Mouse (Mus musculus) C2C12 (cell line): Measurements from ENCODE around the gene Camta2.

Source experiments
- CTCF ChIP-seq: IDR thresholded peaks from one replicate; pipeline ENCODE4 v1.5.1; 2011; ENCODE audit not compliant: control insufficient read depth, insufficient read depth, insufficient read length
- MAX ChIP-seq: IDR thresholded peaks from one replicate; pipeline ENCODE4 v1.6.1; 2011; ENCODE audit warnings: mild to moderate bottlenecking, control low read depth

- TF ChIP-seq CTCF (no peak), MAX (no peak)
Measured at GRCm38 (mm10) chr11:70724706-70725105, 36.8 kb upstream of the Camta2 start.
